Mouse (Mus musculus) kidney, postnatal 0 days (tissue): ENCODE measurements at regions not wholly inside any gene's neighbourhood (a gene's known extent, or its start where the extent isn't known, plus 50 kb on each side); places are given as distances from the start of the nearest gene placed in this dataset.

ENCODE experiments used
- ATAC-seq: fragments of 200-750 bp; cut with Nextera tagmentation; replicated peaks from 2 replicates; pipeline ENCODE4 v1.8.0; 2017; ENCODE audit warnings: low read depth, moderate number of reproducible peaks, moderate TSS enrichment, moderate library complexity; ENCODE audit not compliant: low FRiP score
- DNase-seq: peaks from one replicate; pipeline ENCODE4 v3.0.0-alpha.2; 2016; ENCODE audit warnings: low spot score
- H3K27ac ChIP-seq: fragments of 300-500 bp; sonication (generic); 2 replicates; pipeline ENCODE4 v1.5.1; 2014; ENCODE audit warnings: mild to moderate bottlenecking
- H3K27me3 ChIP-seq: fragments of 300-500 bp; sonication (generic); 2 replicates; pipeline ENCODE4 v1.6.1; 2014; ENCODE audit warnings: low read length, mixed read lengths; ENCODE audit not compliant: insufficient read depth
- H3K36me3 ChIP-seq: fragments of 300-500 bp; sonication (generic); 2 replicates; pipeline ENCODE4 v1.6.1; 2014; ENCODE audit warnings: low read length, mixed read lengths; ENCODE audit not compliant: insufficient read depth
- H3K4me1 ChIP-seq: fragments of 300-500 bp; sonication (generic); replicated peaks from 2 replicates; pipeline ENCODE4 v1.6.1; 2014; ENCODE audit warnings: antibody characterized with exemption, low read length, mixed read lengths; ENCODE audit not compliant: insufficient read depth
- H3K4me2 ChIP-seq: fragments of 300-500 bp; sonication (generic); 2 replicates; pipeline ENCODE4 v1.6.1; 2014; ENCODE audit warnings: mild to moderate bottlenecking, low read length, moderate library complexity, mixed read lengths
- H3K4me3 ChIP-seq: fragments of 300-500 bp; sonication (generic); replicated peaks from 2 replicates; pipeline ENCODE4 v1.5.1; 2014; ENCODE audit warnings: low read depth, low read length
- H3K9ac ChIP-seq: fragments of 300-500 bp; sonication (generic); 2 replicates; pipeline ENCODE4 v1.6.1; 2014; ENCODE audit warnings: low read depth, low read length
- H3K9me3 ChIP-seq: fragments of 300-500 bp; sonication (generic); replicated peaks from 2 replicates; pipeline ENCODE4 v1.6.1; 2016; ENCODE audit warnings: low read length, inconsistent platforms, mixed read lengths
- CTCF ChIP-seq: IDR thresholded peaks from 2 replicates; pipeline ENCODE4 v1.5.1; 2016; ENCODE audit warnings: antibody characterized with exemption, low read depth, mild to moderate bottlenecking, moderate library complexity
- WGBS: fragments of 180-500 bp; shearing (Covaris S2); extraction: QIAGEN DNeasy Blood & Tissue Kit; methylation state at CpG from one replicate; pipeline ENCODE4 v1.1.7; 2014; 5-methylcytosine and 5-hydroxymethylcytosine counted together

DNA sequence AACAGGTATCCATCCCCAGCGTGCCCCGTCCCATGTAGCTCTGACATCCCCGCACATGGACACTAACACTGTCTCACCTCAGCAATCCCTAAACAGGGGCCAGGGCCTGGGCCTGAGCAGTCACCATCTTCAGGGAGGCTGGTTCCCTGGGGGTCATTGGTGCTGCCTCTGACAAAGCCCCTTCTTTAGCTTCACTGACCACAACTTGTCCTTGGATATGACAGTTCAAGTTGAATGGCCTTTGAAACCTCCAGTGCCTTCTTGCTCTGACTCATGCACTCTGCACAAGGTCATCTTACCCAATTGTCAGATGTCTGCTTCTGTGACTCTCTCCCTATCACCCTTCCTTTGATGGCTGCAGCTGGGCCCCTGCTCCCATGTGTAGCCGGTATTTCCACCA, 68.2 kb upstream of the Klf13 start:
- Histone ChIP-seq H3K4me1 (no peaks in the 10 kb centered on the region), H3K4me3 (no peak overlapping the region), H3K9me3 (no peaks in the 10 kb centered on the region), H3K4me2 (no peak overlapping the region), H3K27ac (no peak overlapping the region), H3K36me3 (no peaks in the 10 kb centered on the region), H3K9ac (no peak overlapping the region), H3K27me3 (no peaks in the 10 kb centered on the region)
- no peak for TF ChIP-seq CTCF
- DNase-seq (no peak), ATAC-seq (no peak)
- WGBS, result 89% methylated on average over 4 of the region's 4 CpGs

DNA sequence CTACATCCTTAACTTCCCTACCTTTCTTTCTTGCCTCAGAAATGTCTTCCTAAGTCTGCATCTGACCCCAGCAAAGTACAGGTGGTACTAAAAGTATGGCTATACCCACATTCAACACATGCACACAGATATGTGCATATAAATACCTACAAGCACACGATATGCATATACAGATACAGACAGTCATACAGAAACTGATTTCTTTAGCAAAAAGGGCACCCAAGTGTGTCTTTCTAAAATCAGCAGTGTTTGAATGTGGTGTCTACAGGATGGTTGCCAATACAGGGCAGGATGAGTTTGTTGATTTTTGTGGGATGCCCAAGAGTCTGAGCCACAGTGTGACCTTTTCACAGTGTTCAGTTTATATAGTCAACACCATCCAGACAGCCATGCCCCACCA, 67.0 kb upstream of the Klf13 start:
- Histone ChIP-seq H3K9me3 (no peaks in the 10 kb centered on the region), H3K27me3 (no peaks in the 10 kb centered on the region), H3K9ac (no peak overlapping the region), H3K4me3 (no peak overlapping the region), H3K27ac (no peak overlapping the region), H3K36me3 (no peaks in the 10 kb centered on the region), H3K4me2 (no peak overlapping the region), H3K4me1 (no peaks in the 10 kb centered on the region)
- WGBS, result 89% methylated on average over 1 of the region's 1 CpGs
- no peak for TF ChIP-seq CTCF
- no peak for ATAC-seq
- DNase-seq, result no peak

DNA sequence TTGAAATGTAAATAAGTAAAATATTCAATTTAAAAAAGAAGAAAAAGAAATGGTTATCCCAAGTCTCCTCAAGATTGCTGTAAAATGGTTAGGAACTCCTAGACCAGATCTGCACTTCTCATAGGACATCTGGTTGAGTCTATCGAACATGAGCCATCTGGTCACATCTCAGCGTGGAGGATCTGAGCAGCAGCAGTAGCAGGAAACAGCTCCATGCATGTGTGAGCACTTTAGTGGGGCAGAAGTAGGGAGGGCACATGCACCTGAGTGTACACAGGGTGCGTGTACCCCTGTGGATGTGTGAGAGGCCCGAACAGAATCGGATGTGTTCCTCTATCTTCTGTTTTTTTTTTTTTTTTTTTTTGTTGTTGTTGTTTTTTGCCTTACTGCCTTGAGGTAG, 65.2 kb upstream of the Klf13 start:
- no peak overlapping the region for H3K4me2 ChIP-seq
- 81% methylated on average over 5 of the region's 5 CpGs for WGBS
- ATAC-seq (no peak), DNase-seq (no peak)
- H3K36me3 ChIP-seq, result no peaks in the 10 kb centered on the region
- H3K27me3 ChIP-seq, result no peaks in the 10 kb centered on the region
- no peaks in the 10 kb centered on the region for H3K4me1 ChIP-seq
- no peak for TF ChIP-seq CTCF
- no peak overlapping the region for H3K9ac ChIP-seq
- no peak overlapping the region for H3K27ac ChIP-seq
- no peaks in the 10 kb centered on the region for H3K9me3 ChIP-seq
- no peak overlapping the region for H3K4me3 ChIP-seq

DNA sequence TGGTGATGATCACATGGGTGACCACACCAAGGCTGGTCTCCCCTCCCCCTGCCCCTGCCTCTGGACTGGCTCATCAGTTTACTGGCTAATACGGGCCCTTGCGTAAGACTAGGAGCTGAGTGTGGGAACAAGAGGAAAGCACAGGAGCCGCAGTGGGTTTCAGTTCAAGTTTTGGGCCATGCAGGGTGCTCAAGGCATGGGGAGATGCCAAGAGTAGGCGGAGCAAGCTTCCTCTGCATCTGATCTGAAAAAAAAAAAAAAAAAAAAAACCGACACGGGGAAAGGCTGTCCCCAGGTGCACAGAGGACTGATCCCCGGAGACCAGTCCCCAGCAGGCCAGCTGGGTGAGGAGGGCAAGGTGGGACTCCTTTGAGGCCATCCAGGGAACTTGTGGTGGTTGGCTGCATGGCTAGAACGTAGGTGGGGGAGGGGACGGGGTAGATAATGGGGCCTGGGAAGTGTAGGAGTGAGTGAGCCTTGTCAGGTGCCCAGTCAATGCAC, 62.9 kb upstream of the Klf13 start:
- Histone ChIP-seq H3K9ac (no peak overlapping the region), H3K9me3 (no peaks in the 10 kb centered on the region), H3K4me3 (no peak overlapping the region), H3K36me3 (no peaks in the 10 kb centered on the region), H3K4me2 (no peak overlapping the region), H3K27me3 (no peaks in the 10 kb centered on the region), H3K27ac (no peak overlapping the region), H3K4me1 (no peaks in the 10 kb centered on the region)
- no peak for TF ChIP-seq CTCF
- WGBS, result 65% methylated on average over 9 of the region's 9 CpGs
- ATAC-seq (no peak), DNase-seq (no peak)

DNA sequence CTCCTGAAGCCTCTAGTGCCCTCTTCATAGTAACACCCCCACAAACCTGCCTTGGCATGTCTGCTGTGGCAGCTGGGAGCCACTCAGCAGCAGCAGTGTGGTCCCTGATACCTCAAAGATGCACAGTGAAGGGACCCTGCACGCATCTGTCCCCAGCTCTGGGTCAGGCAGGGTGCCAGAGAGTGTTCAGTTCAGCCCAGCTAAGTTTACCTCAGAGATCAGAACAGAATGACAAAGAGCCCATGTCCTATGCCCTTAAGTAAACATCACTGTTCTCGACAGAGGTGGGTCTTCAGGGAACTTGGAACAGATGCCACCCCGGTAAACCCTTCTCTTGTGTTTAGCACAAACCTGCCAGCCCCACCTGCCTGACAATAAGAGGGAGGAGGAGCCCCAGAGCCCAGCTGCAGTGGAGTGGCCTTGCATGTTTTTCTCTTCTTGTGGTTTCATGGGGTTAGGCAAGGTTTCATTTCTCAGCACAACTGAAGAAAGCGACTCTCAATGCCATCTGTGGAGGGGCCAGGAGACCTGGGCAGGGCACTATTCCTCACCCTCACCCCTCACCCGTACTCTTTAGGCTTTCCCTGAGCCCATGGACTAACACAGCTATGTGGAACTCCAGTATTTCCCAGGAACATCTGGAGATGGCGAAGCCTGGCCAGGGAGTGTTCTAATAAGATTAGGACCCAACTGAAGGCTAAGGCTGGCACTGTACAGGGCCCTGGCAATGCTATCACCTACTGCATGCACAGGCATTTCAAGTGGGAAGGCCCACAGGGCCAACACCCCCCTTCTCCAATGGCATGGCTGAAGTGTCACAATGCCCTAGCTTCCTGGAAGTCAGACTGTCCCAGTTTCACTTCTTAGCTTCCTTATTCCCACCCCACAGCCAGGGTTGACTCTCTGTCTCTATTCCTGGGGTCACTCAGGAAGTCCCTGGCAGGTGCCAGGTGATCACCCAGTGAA, 60.6 kb upstream of the Klf13 start:
- H3K36me3 ChIP-seq, result no peaks in the 10 kb centered on the region
- 50% methylated on average over 6 of the region's 6 CpGs for WGBS
- H3K4me2 ChIP-seq, result no peak overlapping the region
- H3K4me1 ChIP-seq, result no peaks in the 10 kb centered on the region
- H3K4me3 ChIP-seq, result no peak overlapping the region
- H3K27me3 ChIP-seq, result no peaks in the 10 kb centered on the region
- ATAC-seq (no peak), DNase-seq (no peak)
- H3K9ac ChIP-seq, result no peak overlapping the region
- no peak overlapping the region for H3K27ac ChIP-seq
- H3K9me3 ChIP-seq, result no peaks in the 10 kb centered on the region
- no peak for TF ChIP-seq CTCF

DNA sequence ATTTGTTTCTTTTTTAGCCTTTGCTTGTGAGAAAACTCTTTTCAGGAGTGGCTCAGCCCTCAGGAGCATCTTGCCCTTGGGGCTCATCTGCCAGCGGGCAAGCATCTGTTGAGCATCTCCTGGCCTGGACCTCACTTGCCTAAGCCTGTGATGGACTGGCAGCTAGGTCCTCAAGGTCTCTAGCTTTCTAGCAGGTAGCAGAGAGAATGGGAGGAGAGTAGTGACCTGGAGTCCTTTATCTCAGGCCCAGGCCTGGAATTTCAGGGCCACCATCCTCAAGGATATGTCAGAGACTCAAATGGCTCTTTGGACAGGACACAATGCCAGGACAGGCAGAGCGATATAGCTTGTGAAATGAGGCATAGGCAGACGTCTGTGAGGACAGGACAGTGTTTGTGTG, 59.3 kb upstream of the Klf13 start:
- whole genome bisulfite sequencing, result 81% methylated on average over 3 of the region's 3 CpGs
- ATAC-seq, result no peak
- Histone ChIP-seq H3K36me3 (no peaks in the 10 kb centered on the region), H3K4me1 (no peaks in the 10 kb centered on the region), H3K4me3 (no peak overlapping the region), H3K4me2 (no peak overlapping the region), H3K9ac (no peak overlapping the region), H3K27me3 (no peaks in the 10 kb centered on the region), H3K27ac (no peak overlapping the region), H3K9me3 (no peaks in the 10 kb centered on the region)
- DNase-seq, result no peak
- TF ChIP-seq CTCF, result no peak
